Mouse (Mus musculus) liver, postnatal 0 days (tissue): ENCODE data around the gene Clcnka.

Experiments
- CTCF ChIP-seq: sonication (generic); IDR thresholded peaks from 2 replicates; pipeline ENCODE4 v1.5.1; 2016; ENCODE audit warnings: antibody characterized with exemption, low read depth
- EP300 ChIP-seq: IDR thresholded peaks from 2 replicates; pipeline ENCODE4 v1.6.1; 2016; ENCODE audit warnings: antibody characterized with exemption, low read depth, mild to moderate bottlenecking

DNA sequence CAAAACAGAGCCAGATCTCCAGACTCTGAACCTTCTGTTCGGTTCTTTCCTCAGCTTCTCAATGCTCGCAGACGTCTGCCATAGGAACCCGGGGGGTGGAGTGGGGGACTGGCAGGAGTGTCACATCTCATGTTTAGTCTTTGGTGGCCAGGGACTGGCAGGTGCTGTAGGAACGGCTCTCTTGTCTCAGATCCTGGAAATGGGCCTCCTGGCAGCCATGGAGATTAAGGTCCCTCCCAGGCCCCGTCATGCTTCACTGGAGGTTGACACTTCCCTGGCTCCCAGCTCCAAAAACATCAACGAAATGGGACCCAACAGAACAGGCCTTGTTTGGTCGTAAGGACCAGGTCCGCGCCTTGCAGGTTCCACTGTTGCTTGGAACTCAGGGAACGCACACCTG lies 49.9 kb downstream of the Clcnka start:
- no peak for TF ChIP-seq CTCF
- TF ChIP-seq EP300, result no peak
